Mouse (Mus musculus) heart, adult 8-10 months (tissue): ENCODE data around the gene Ccdc8. TPM values are rescaled to one million over a fixed set of nuclear protein-coding genes. Genes with fewer than 3 reads are reported as not detected.

ENCODE experiments used
- DNase-seq: peaks from one replicate; pipeline ENCODE4 v3.0.0; 2022; ENCODE audit warnings: low spot score
- total RNA-seq, 4 experiments: library from RNA; stranded (reverse); gene quantifications; 2 replicates each; pipeline ENCODE4 v1.2.4; 2022

Ccdc8 gene
- total RNA-seq, 4 experiments from 2014 or later, result 3.2 to 5.1 (median 4.5) TPM

DNA sequence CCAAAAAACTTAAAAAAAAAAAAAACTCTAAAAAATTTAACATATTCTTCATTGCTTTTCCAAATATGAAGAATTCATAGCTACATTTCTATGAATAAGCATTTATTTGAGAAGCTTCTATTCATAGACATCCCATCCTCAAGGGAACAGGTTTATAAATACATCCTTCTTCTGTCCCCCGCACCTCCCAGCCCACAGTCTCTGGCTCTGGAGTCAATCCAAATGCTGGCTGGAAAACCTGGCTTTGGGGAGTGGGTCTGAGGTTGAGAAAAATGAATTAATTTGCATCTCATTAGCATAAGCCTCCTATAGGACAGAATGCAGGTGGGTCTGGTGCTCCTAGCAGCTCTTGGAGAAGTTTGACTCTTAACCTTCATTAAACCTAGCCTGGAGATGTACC, 53.2 kb downstream of the Ccdc8 start:
- DNase-seq, result no peak

Other genes with a start within 250 kb of the Ccdc8 start
- gene Slc1a5, start 211.4 kb upstream of the Ccdc8 start, total RNA-seq, result 10 to 100 TPM; 14.5 to 21.7 (median 17.7) TPM
- 10 to 100 TPM; 47.9 to 61.2 (median 49.1) TPM for gene Strn4, start 176.8 kb upstream of the Ccdc8 start, total RNA-seq
- 10 to 100 TPM; 47.3 to 56.4 (median 53.0) TPM for gene Fkrp, start 176.0 kb upstream of the Ccdc8 start, total RNA-seq
- 10 to 100 TPM; 13.1 to 16.7 (median 14.8) TPM for gene Prkd2, start 149.8 kb upstream of the Ccdc8 start, total RNA-seq
- gene Dact3, start 117.4 kb upstream of the Ccdc8 start, total RNA-seq, result 1 to 10 TPM; 8.0 to 9.5 (median 8.6) TPM
- gene Gng8, start 100.9 kb upstream of the Ccdc8 start, total RNA-seq, result 1 to 10 TPM; 1.0 to 1.5 (median 1.1) TPM
- gene Ptgir, start 86.2 kb upstream of the Ccdc8 start, total RNA-seq, result 1 to 10 TPM; 1.9 to 3.5 (median 3.1) TPM
- gene Calm3, start 68.6 kb upstream of the Ccdc8 start, total RNA-seq, result 100 to 1,000 TPM; 153 to 208 (median 191) TPM
- 1 to 10 TPM; 3.5 to 4.9 (median 4.3) TPM for gene Pnmal2, start 48.0 kb upstream of the Ccdc8 start, total RNA-seq
- gene Pnmal1, start 33.0 kb upstream of the Ccdc8 start, total RNA-seq, result not detected
- gene Gm42372, start 9.6 kb upstream of the Ccdc8 start, total RNA-seq, result not detected
- gene Ppp5c, start 35.2 kb downstream of the Ccdc8 start, total RNA-seq, result 100 to 1,000 TPM in 2 of 4 experiments, 10 to 100 TPM in 2; 95.4 to 106 (median 99.0) TPM
- gene Hif3a, start 69.7 kb downstream of the Ccdc8 start, total RNA-seq, result 1 to 10 TPM in 2 of 4 experiments, under 1 TPM in 2; 0.80 to 3.1 (median 1.6) TPM
- under 1 TPM in 3 of 4 experiments, not detected in 1; 0.09 to 0.22 (median 0.14) TPM for gene Psg16, start 81.3 kb downstream of the Ccdc8 start, total RNA-seq
- gene Ceacam3, start 157.6 kb downstream of the Ccdc8 start, total RNA-seq, result not detected
- gene Psg29, start 210.8 kb downstream of the Ccdc8 start, total RNA-seq, result not detected